Mouse (Mus musculus): Measurements from ENCODE around the gene Otp.

- no peak for TF ChIP-seq CTCF (conservative IDR thresholded peaks at IDR 0.05 in 1 of 2, IDR thresholded peaks at IDR 0.05 in 1 of 2; ENCODE audit: low read depth in 2 of 2, low read length in 2 of 2)
- TF ChIP-seq POLR2A (IDR thresholded peaks at IDR 0.05; ENCODE audit: low read depth, low read length) = no peak
- no peak for TF ChIP-seq EP300 (IDR thresholded peaks at IDR 0.05; ENCODE audit: low read length)
- TF ChIP-seq POLR2AphosphoS2 (IDR thresholded peaks at IDR 0.05; ENCODE audit: low read depth, low read length) = no peak
- TF ChIP-seq USF2 (conservative IDR thresholded peaks at IDR 0.05; ENCODE audit: low read depth, low read length) = no peak
- no peak for TF ChIP-seq ZNF384 (IDR thresholded peaks at IDR 0.05; ENCODE audit: low read depth, low read length)
- TF ChIP-seq USF1 (IDR thresholded peaks at IDR 0.05; ENCODE audit: low read depth, low read length) = no peak
- no peak for TF ChIP-seq RAD21 (IDR thresholded peaks at IDR 0.05; ENCODE audit: low read depth, low read length)
- no peak for TF ChIP-seq HCFC1 (IDR thresholded peaks at IDR 0.05; ENCODE audit: low read depth, low read length)
- TF ChIP-seq MAZ (IDR thresholded peaks at IDR 0.05; ENCODE audit: low read depth, low read length) = no peak
- no peak for TF ChIP-seq UBTF (IDR thresholded peaks at IDR 0.05; ENCODE audit: low read depth, low read length)
- no peak for TF ChIP-seq E2F4 (IDR thresholded peaks at IDR 0.05; ENCODE audit: insufficient replicate concordance, low read depth, low read length)
- no peak for TF ChIP-seq ZMIZ1 (IDR thresholded peaks at IDR 0.05; ENCODE audit: low read depth, low read length)
Observed at GRCm38 (mm10) chr13:94912961-94913360, 37.6 kb downstream of the Otp start.

Measured in CH12.LX (cell line).